1 mouse cellular context compared by ENCODE assay signal in genomic region chr4:101650961-101651360, GRCm38 (mm10).
TF ChIP-seq lines count a peak whose summit lies in the region.

No protein-coding gene starts in this region.

TF ChIP-seq in CH12.LX, 34 proteins besides CTCF, POLR2A, EP300 and RAD21 (continued from another document):
- TF ChIP-seq RCOR1 (conservative IDR thresholded peaks at IDR 0.05; ENCODE audit: low read depth, low read length) (peak; percentile 91), JUN (IDR thresholded peaks at IDR 0.05; ENCODE audit: insufficient read depth, low read depth, low read length) (peak; percentile 86), MAZ (IDR thresholded peaks at IDR 0.05; ENCODE audit: low read depth, low read length) (no peak), IRF4 (IDR thresholded peaks at IDR 0.05; ENCODE audit: low read depth, low read length) (peak; percentile 95), PAX5 (IDR thresholded peaks at IDR 0.05; ENCODE audit: low read length) (no peak), JUND (conservative IDR thresholded peaks at IDR 0.05; ENCODE audit: low read depth, low read length) (peak; percentile 94), CHD1 (IDR thresholded peaks at IDR 0.05; ENCODE audit: low read depth, low read length) (no peak), ETS1 (conservative IDR thresholded peaks at IDR 0.05; ENCODE audit: low read depth, low read length) (peak; percentile 84), SMC3 (IDR thresholded peaks at IDR 0.05; ENCODE audit: low read depth, low read length) (no peak), ZC3H11A (IDR thresholded peaks at IDR 0.05; ENCODE audit: low read depth, low read length) (no peak), MEF2A (IDR thresholded peaks at IDR 0.05; ENCODE audit: borderline replicate concordance, low read depth, low read length) (peak; percentile 64; the same call in 1 of the 2 replicates), MAX (IDR thresholded peaks at IDR 0.05; ENCODE audit: low read length) (no peak), MYC (IDR thresholded peaks at IDR 0.05; ENCODE audit: low read depth, low read length) (no peak), ZNF384 (IDR thresholded peaks at IDR 0.05; ENCODE audit: low read depth, low read length) (no peak), USF2 (conservative IDR thresholded peaks at IDR 0.05; ENCODE audit: low read depth, low read length) (no peak), BHLHE40 (IDR thresholded peaks at IDR 0.05; ENCODE audit: low read depth, low read length) (peak; percentile 73)
